Mouse (Mus musculus) adrenal gland, postnatal 25 days (tissue): Measurements from ENCODE around the gene Rpsa. TPM values are rescaled to one million over a fixed set of nuclear protein-coding genes. Genes with fewer than 3 reads are reported as not detected.
"Not testable (repeated sequence)": the region's sequence is repeated elsewhere in the genome, so short reads cannot be mapped to it uniquely, and the experiment has no call there.

ENCODE experiments used
- DNase-seq: peaks from one replicate; pipeline ENCODE4 v3.0.0; 2021; ENCODE audit warnings: mixed read lengths
- long read RNA-seq: library from polyadenylated mRNA; stranded (forward); transcript quantifications from one replicate; pipeline ENCODE4 v2.0.0, GENCODE M21; 2021
- total RNA-seq: library from RNA; stranded (reverse); gene quantifications from 2 replicates; pipeline ENCODE4 v1.2.3, GENCODE M21; 2021

Rpsa gene
- 585 and 720 TPM in 2 replicates for total RNA-seq
- long read RNA-seq, transcript Rpsa-204 (6 exons, 1,599 nt) = minor isoform, 11 of 207 reads
- long read RNA-seq, transcript Rpsa-201 (7 exons, 1,938 nt) = major isoform, 154 of 207 reads
- long read RNA-seq, partial matches to known transcripts = 37 of 207 reads
- long read RNA-seq, other reads (novel, unspliced or antisense) = 5 of 207 reads

DNA sequence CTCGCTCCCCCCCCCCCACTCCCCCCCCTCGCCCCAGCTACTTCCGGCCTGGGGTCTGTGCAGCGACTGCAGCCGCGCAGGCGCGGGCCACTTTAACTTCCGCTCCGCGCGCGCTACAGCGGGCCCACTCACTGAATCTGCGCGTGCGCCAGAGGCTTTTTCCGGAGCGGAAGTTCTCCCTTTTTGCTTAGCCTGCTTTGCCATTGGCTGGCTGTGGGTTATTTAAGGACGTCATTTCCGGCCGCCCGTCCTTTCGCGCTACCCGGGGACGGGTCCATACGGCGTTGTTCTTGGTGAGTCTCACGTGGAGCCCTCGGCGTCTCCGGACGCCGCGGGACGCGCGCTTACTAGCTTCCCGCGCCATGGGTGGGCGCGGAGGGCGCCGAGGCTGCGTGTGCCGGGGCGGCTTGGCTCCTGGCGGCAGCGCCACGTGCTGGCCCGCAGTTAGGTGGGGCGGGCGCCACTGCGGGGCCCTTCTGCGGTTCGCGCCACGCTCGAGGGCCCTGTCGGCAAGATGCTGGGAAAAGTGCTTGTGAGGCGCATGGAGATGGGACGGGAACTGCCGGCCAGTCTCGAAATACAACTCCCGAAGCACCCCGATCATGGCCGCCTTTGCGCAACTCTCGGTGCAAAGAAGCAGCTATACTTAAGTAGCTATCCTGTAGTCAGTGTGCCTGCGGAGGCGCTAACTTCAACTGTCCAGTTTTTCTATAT is at the start of gene Rpsa:
Rpsa (plus strand) TSS at position 152 of the 714 bp plus-strand sequence.
- DNase-seq = peak; percentile 96

DNA sequence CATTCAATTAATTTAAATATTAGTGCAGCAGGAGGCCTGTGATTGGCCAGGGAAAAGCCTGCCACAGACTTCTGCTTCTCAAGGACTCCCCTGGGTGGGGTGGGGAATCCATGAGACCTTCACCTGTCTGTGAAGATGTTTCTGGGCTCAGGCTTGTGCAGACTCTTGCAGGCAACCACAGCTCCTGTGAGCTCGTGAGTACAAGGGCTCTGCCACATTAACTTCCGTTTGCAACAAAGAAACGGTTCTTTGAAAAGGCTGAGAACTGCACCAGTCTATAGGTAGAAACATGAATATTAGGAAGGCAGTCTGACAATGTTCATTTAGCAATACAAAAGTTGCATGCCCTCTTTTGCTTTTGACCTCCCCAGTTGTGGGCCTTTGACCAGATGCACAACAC is 49.2 kb upstream of the Rpsa start:
- DNase-seq = no peak

DNA sequence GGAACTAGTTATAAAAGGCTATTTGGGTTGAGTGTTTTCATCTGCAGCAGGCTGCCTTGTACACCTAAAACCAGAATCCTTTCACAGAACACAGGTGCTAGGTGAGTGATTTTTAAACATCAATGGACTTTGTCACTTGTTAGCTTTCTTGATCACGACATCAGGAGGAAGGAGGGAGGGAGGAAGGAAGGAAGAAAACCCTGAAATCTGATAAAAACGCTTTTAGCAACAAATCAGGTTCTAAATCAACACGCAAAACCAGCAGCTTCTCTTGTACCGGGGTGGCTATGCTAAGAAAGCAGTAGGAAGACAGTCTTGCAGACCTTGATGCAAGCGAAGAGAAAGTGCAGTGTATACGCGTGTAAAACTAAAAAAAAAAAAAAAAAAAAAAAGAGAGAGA is 47.6 kb upstream of the Rpsa start:
- no peak for DNase-seq

DNA sequence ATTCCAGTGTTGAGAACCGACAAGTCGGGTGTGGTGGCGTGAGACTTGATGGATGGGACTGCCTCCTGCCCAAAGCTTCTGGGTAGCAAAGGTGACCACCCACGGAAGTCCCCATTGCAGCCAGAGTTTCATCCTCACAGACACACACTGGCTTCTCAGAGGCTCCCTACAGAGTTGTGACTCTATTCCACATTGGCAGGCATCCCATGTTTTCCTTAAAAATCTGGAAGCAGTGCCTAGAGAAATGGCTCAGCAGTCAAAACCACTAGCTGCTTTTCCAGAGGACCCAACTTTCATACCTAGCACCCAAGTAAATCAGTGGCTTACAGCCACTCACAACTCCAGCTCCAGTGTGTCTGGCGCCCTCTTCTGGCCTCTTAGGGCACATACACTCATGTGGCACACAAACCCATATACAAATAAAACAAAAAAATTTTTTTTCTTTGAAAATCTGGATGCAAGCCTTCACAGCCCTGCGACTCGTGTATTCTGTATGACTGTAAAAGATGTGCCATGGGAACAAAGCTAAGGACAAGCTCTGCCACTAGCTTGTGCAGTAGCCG is 46.9 kb upstream of the Rpsa start:
- no peak for DNase-seq

DNA sequence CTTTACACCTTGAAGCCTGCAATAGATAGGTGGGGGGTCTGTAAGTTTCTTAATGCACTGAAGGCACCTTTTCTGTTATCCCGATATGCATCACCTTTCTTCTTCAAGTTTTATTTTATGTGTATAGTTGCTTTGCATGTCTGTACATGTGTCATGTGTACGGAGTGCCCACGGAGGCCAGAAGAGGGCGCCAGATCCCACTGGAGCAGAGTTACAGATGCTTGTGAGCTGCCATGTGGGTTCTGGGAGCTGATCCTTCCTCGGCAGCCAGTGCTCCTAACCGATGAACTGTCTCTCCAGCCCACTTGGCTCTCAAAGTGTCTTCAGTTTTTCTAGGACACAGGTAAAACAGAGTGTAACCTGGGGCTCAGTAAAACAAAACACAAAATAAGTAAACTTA is 46.2 kb upstream of the Rpsa start:
- DNase-seq = no peak

DNA sequence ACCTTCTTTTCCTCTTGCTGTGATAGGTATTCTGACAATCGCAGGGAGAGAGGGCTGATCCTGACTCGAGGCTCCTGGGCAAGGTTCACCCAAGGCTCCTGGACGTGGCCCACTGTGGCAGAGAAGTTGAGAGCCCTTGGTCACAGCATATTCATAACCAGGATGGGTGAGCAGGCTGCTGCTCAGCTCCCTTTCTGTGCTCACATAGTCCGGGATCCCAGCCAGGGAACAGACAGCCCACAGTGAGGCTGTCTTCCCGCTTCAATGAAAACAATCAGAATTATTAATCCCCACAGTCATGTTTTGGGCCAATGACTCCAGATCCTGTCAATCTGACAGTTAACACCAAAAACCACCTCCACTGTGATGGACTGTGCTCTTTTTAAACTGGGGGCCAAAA is 45.5 kb upstream of the Rpsa start:
- no peak for DNase-seq

DNA sequence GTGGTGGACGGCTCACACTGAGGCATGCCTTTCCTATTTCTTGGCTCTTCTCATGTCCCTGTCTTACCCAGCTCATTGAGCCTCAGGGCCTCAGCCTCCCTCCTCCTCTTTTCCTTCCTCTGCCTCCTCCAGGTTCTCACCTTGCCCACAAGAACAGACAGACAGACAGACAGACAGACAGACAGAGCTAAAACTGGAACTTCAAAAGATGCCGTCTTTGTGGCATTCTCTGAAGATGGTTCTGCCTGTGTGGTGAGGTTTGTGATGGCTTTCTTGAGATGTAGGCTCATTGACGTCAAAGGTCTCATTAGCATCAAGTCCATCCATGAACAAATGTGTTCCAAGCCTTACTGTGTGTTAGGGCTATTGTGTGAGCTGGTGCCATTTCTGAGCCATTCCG is 44.8 kb upstream of the Rpsa start:
- no peak for DNase-seq

DNA sequence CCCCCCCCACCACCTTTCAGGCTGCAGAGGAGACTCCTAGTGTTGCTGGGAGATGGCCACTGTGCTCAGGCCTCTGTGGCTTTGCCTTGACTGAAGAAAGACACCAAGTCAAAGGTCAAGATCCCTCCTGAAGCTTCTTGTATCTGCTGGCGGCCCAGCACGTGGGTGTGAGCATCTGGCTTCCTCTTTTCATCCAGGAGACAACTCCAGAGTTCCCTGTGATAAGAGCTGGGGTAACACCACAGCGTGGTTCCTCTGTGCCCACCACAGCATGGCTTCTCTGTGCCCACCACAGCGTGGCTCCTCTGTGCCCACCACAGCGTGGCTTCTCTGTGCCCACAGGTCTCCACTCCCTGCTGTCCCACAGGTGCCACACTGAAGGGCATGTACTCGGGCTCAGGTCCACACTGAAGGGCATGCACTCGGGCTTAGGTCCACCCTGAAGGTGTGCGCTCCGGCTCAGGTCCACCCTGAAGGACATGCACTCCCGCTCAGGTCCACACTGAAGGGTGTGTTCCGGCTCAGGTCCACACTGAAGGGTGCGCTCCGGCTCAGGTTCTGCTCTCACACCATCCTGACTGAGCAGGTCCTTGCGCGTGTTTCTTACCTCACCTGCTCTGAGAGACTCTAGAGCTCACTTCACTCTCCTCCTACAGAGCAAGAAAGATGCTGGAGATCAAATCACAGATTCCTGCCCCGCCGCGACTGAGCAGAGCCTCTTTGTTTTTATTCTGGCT is 44.2 kb upstream of the Rpsa start:
- DNase-seq = no peak

DNA sequence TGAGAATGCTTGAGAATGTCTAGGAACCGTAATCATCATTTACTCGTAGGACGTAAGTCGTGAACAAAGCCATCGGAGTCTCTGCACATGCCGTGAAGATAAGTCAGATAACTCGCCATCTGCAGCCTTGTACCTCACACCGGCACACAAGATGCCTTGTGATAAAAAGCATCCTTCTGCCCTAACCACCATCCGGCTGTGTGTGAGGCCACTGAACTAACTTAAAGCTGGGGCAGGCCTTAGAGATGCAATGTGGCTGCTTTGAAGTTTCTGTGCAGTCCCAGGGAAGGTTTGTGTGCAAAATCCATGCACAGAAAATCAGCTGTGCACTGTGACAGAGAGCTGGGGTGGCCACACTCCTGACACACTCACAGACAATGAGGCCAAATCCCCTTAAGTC is 43.1 kb upstream of the Rpsa start:
- no peak for DNase-seq

DNA sequence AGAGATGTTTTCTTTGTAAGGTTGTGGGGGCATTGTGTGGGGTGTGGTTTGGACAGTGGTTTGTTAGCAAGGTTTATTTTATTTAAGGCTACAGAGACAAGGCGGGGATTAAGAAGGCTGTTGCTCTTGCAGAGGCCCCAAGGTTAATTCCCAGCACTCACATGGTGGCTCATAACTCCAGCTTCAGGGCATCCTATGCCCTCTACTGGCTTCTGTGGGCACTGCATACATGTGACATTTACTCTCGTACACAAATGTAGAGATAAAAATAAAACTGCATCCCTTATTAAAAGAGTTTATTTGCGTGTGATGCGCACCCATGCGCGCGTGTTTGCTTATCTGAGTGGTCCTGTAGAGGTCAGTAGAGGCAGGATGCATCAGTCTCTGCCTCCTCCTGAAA is 38.4 kb upstream of the Rpsa start:
- no peak for DNase-seq

DNA sequence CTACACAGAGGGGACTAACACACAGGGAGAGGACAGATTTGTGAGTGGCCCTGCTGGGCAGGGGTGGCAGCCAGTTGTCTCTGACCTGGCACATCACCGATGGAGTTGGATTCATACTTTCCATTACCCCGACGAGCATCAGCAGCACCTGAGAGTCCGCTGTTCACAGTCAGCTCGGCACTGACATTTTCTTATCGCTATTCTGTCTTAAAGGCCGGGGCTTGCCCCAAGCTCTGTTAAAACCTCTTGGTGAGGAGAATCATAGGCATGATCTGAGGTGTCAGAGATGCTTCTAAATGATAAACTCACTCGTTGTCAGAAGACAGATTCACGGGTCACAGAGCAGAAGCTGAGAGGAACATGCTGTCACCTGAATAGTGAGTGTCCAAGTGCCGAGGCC is 36.4 kb upstream of the Rpsa start:
- no peak for DNase-seq

DNA sequence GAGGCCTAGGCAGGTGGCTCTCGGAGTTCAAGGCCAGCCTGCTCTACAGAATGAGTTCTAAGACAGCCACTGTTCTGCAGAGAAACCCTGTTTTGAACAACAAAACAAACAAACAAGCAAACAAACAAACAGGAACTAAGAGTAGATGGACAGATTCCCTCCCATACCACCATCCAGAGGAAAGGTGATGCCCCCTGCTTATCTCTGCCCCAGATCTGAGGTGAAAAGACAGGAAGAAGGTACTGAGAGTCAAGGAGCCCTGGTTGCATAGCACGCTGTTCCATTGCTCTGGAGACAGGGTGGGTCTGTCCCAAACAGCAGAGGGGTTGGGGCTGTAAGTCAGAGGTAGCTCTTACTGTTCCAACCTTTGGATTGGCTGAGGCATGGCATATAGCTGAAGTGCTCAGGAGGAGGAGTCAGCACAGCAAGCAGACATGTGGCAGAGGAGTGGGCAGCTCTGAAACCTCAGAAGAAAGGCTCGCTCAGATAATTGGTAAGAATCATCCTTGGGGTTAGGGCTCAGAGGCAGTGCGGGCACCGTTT is 35.7 kb upstream of the Rpsa start, which contains the start of gene Ccr8:
Ccr8 (plus strand) TSS at position 419 of the 543 bp plus-strand sequence.
- no peak for DNase-seq

DNA sequence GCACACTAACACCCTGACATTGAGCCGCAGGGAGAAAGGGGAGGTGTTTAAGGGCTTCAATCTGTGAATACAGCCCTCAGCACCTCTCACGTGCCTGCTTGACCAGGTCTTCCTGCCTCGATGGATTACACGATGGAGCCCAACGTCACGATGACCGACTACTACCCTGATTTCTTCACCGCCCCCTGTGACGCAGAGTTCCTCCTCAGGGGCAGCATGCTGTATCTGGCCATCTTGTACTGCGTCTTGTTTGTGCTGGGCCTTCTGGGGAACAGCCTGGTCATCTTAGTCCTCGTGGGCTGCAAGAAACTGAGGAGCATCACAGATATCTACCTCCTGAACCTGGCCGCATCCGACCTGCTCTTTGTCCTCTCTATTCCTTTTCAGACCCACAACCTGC is 33.8 kb upstream of the Rpsa start:
- DNase-seq = no peak

DNA sequence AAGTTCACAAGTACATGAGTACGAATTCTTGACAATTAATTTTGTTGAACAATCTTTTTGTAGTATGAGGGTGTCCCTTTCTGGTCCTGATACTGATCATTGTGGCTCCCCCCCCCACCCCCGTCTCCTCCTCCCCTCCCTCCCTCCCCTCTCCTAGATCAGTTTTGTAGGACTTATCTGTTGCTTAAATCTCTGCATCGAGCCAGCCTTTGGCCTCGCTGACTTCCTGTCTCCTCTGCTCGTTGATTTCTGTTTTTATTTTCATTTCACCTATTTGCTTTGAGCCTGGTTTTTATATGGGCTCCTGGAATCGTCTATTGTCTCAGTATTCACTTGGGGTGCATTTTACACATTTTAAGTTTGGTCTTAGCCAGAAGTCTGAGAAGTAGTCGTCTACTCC is 31.6 kb upstream of the Rpsa start:
- DNase-seq = no peak

DNA sequence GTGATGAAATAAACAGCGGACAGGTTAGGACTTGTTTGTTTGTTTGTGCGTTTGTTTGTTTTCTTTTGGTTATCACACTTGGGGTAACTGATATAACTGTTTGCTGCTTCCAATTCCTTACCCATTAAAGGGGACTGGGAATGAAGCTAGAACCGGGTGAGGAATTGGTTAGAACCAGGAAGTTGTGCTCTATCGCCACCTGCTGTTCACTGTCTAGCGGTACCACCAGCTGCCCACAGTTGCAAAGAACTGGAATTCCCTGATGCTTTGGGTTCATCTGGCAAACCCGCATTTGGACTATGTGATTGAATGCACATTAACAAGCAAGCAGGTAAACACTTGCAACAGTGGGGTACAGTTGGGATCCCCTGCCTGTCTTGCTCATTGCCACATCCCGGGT is 28.8 kb upstream of the Rpsa start:
- DNase-seq = peak; percentile 62

DNA sequence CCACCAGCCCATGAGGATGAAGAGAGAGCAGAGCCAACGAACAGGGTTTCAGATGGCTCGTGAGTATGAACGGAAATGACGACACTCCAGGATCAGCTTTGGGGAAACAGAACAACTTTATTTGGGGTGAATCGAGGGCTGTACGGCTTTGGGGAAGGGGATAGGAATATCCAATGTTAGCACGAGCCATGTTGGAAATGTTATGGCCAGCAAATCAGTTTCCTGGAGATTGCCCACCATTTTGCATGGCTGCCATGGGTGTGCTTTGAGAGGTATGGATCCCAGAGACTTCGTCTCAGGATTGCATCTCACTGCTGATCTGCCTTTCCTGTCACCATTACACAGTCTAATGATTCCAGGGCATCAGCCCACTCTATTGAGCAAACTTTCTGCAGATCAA is 28.2 kb upstream of the Rpsa start:
- DNase-seq = no peak

DNA sequence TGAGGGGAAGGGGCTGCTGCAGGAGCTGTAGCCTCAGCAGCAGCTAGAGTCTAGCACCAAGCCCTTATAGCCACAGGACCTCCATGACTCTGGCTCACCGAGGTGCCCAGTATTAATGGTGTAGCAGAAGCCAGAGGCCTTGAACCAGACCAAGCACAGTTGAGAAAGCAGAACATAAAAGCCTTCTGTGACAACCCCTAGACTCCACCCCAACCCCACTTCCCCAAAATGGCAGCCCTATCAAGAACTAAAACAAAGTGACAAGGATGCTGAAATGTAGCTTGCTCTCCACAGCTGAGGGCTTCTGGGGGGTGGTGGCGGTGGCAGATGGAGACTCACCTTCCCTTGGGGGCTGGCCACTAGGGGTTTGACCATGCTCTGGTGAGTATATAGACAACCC is 26.3 kb upstream of the Rpsa start:
- DNase-seq = no peak

DNA sequence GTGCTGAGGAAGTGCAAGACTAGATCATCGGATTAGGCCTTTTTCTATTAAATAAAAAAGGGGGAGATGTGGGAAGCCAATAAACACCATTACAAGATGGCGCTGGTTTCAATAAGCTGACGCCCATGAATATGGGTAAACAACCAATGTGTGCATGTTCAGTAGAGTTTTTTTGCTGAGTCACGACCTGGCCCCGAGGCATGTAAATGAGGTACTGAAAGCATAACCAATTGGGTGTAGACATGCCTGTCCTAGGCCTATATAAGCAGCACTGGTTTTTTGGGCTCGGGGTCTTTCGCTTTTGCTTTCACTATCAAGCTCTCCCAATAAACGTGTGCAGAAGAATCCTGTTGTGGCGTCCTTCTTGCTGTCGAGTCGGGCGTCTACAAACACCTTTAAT is 18.5 kb upstream of the Rpsa start:
- not testable (repeated sequence) for DNase-seq

DNA sequence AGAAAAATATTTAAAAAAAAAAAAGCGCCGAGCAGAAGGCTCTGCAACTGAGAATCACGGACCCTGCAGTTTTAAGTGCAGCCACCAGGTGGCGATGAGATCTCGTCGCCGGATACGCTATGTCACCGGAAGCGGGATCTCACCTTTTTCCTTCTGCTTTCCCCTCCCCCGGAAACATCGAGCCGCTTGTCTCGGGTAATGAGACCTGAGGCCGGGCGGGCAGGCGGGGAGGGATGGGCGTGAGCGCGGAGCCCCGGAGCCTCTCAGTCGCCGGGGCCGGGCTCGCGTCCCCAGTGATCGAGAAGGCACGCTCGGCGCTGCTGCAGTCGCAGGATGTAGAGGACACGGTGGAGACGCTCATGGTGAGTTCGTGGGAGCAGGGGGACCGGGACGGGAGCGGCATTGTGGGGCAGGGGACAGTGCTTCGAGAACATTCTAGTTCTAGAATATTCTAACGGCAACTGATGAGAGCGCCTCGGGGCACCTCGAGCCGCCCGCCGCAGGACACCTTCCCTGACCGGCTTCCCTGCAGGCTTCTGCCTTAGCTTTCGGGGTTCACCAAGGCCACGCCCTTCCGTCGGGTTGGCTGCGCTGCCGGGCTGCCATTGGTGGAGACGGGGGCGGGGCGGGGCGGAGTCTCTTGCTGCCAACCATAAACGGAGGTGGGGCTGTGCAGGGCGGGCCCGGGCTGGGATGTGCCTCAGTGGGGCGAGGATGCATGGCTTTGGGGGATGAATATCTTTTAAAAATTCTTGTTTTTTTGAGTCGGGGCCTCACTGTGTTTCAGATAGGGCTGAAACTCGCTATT is 17.1 kb upstream of the Rpsa start, which contains the start of gene Slc25a38:
Slc25a38 (plus strand) TSS at position 164 of the 808 bp plus-strand sequence.
- peak; percentile 97 for DNase-seq

DNA sequence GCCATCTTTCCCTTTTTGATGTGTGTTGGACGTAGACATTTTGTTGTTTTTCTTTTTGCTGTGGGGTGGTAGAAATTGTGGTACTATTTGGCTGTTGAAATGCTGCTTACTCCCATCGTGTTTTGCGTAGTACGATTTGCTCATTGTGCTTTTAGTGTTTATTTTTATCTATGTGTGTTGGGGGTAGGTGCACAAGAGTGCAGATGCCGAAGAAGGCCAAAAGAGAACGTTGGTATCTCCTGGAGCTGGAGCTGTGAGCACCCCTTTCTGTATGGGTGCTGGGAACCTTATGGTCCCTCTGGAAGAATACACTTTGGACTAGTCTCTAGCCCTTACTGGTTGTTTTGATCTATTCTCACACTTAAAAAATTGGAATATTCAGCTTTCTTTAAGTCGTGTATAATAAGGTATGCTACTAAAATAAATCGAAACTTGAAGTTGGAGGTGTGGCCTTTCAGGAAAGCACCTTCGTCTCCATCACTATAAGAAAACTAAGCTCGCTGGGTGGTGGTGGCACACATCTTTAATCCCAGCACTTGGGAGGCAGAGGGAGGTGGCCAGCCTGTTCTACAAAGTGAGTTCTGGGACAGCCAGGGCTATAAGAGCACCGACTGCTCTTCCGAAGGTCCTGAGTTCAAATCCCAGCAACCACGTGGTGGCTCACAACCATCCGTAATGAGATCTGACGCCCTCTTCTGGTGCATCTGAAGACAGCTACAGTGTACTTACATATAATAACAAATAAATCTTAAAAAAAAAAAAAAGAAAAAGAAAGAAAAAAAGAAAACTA is 16.1 kb upstream of the Rpsa start:
- DNase-seq = no peak

DNA sequence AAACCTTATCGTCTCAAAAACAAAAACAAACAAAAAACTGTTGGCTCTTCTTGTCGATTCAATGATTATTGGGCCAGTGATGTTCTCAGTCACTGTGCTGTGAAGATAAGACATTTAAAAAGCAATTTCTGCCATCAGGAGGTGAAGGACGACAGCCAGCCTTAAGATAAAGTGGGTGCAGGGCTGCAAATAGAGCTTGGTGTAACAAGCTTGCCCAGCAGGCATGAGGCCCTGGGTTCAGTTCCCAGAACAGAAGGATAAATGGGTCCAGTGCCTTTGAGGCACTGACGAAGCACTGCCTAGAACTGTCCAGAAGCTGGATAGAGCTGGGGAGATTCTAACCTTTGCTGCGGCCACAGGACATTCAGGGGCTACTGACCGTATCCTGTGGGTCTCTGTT is 15.0 kb upstream of the Rpsa start:
- DNase-seq = no peak
